Mouse (Mus musculus) common myeloid progenitor, adult 5-6 weeks (primary cell): ENCODE data around the gene Hbq1b. TPM values are rescaled to one million over a fixed set of nuclear protein-coding genes. Genes with fewer than 3 reads are reported as not detected.
A peak's percentile ranks its signal among the peaks of the same experiment; 100 is the strongest.

ENCODE experiments used
- ATAC-seq: replicated peaks from 2 replicates; pipeline ENCODE4 v1.8.0; 2016; ENCODE audit warnings: low read depth, mild to moderate bottlenecking, moderate TSS enrichment, inconsistent platforms; ENCODE audit not compliant: poor library complexity, severe bottlenecking
- total RNA-seq: library from RNA; stranded (forward); fragments of 200-1000, 187-1606 nt; gene quantifications from 2 replicates; pipeline ENCODE4 v1.2.3, GENCODE M21; 2017

Gene Hbq1b
- total RNA-seq, 1 experiment from 2014 or later, result not detected

GRCm38 (mm10) chr11:32298532-32298918 is 11.8 kb downstream of the Hbq1b start:
- ATAC-seq, result no peak

- ATAC-seq, result peak; percentile 59
Measured at GRCm38 (mm10) chr11:32299865-32300264, 13.1 kb downstream of the Hbq1b start, which contains the start of gene Hbq1a. Gene Hbq1a, plus strand, starts transcription at chr11:32300069.

- ATAC-seq, result peak; percentile 19
Measured at GRCm38 (mm10) chr11:32300279-32301267, 13.8 kb downstream of the Hbq1b start.

- no peak for ATAC-seq
Measured at GRCm38 (mm10) chr11:32301506-32301905, 14.7 kb downstream of the Hbq1b start.

- ATAC-seq, result no peak
Measured at GRCm38 (mm10) chr11:32302824-32303419, 16.2 kb downstream of the Hbq1b start.

- ATAC-seq, result no peak
Measured at GRCm38 (mm10) chr11:32303455-32303854, 16.7 kb downstream of the Hbq1b start.

GRCm38 (mm10) chr11:32307006-32307405 is 20.2 kb downstream of the Hbq1b start:
- ATAC-seq, result no peak

- ATAC-seq, result no peak
Measured at GRCm38 (mm10) chr11:32309446-32309845, 22.7 kb downstream of the Hbq1b start.

GRCm38 (mm10) chr11:32309928-32310327 is 23.2 kb downstream of the Hbq1b start:
- 0 out of 2 replicates have a peak, but pooled peaks have one; percentile 54 for ATAC-seq

- ATAC-seq, result 0 out of 2 replicates have a peak, but pooled peaks have one; percentile 14
Measured at GRCm38 (mm10) chr11:32316009-32316408, 29.2 kb downstream of the Hbq1b start.

- ATAC-seq, result no peak
Measured at GRCm38 (mm10) chr11:32320507-32321195, 33.9 kb downstream of the Hbq1b start.

GRCm38 (mm10) chr11:32321196-32321565 is 34.4 kb downstream of the Hbq1b start:
- peak; percentile 84 for ATAC-seq

GRCm38 (mm10) chr11:32324609-32325008 is 37.8 kb downstream of the Hbq1b start:
- peak; percentile 89 for ATAC-seq

GRCm38 (mm10) chr11:32331075-32331474 is 44.3 kb downstream of the Hbq1b start:
- peak; percentile 79 for ATAC-seq

GRCm38 (mm10) chr11:32331861-32332260 is 45.1 kb downstream of the Hbq1b start:
- ATAC-seq, result no peak

GRCm38 (mm10) chr11:32333235-32333634 is 46.5 kb downstream of the Hbq1b start:
- peak; percentile 68 for ATAC-seq

GRCm38 (mm10) chr11:32336435-32336907 is 49.7 kb downstream of the Hbq1b start:
- no peak for ATAC-seq
